Mouse (Mus musculus) forebrain, embryonic 14.5 days (tissue): ENCODE measurements around the gene Spata48. TPM values are rescaled to one million over a fixed set of nuclear protein-coding genes. Genes with fewer than 3 reads are reported as not detected.
A peak's percentile ranks its signal among the peaks of the same experiment; 100 is the strongest.

Experiments used
- ATAC-seq: fragments of 200-750 bp; cut with Nextera tagmentation; 2 replicates; pipeline ENCODE4 v1.8.0; 2017; ENCODE audit warnings: mild to moderate bottlenecking, moderate library complexity
- DNase-seq: peaks from one replicate; pipeline ENCODE4 v3.0.0-alpha.2; 2015; ENCODE audit warnings: low spot score
- H3K27ac ChIP-seq: fragments of 300-500 bp; sonication (generic); 2 replicates; pipeline ENCODE4 v1.5.1; 2014; ENCODE audit warnings: low read depth, mild to moderate bottlenecking, control low read depth, low read length, moderate library complexity
- H3K27me3 ChIP-seq: fragments of 300-500 bp; sonication (generic); replicated peaks from 2 replicates; pipeline ENCODE4 v1.6.1; 2014; ENCODE audit warnings: low read length, control low read depth, mixed read lengths; ENCODE audit not compliant: control insufficient read depth, insufficient read depth
- H3K36me3 ChIP-seq: fragments of 300-500 bp; sonication (generic); 2 replicates; pipeline ENCODE4 v1.6.1; 2014; ENCODE audit warnings: low read length, control low read depth; ENCODE audit not compliant: control insufficient read depth, insufficient read depth
- H3K4me1 ChIP-seq: fragments of 300-500 bp; sonication (generic); 2 replicates; pipeline ENCODE4 v1.6.1; 2014; ENCODE audit warnings: antibody characterized with exemption, low read length, control low read depth; ENCODE audit not compliant: control insufficient read depth, insufficient read depth
- H3K4me2 ChIP-seq: fragments of 300-500 bp; sonication (generic); 2 replicates; pipeline ENCODE4 v1.6.1; 2014; ENCODE audit warnings: mild to moderate bottlenecking, control low read depth, low read length
- H3K4me3 ChIP-seq: fragments of 300-500 bp; sonication (generic); 2 replicates; pipeline ENCODE4 v1.5.1; 2014; ENCODE audit warnings: low read depth, low read length, control low read depth
- H3K9ac ChIP-seq: fragments of 300-500 bp; sonication (generic); 2 replicates; pipeline ENCODE4 v1.6.1; 2014; ENCODE audit warnings: mild to moderate bottlenecking, low read length, control low read depth, moderate library complexity
- H3K9me3 ChIP-seq: fragments of 300-500 bp; sonication (generic); replicated peaks from 2 replicates; pipeline ENCODE4 v1.6.1; 2016; ENCODE audit warnings: low read length, control low read depth, mixed read lengths; ENCODE audit not compliant: control insufficient read depth
- WGBS: fragments of 180-500 bp; shearing (Covaris S2); extraction: QIAGEN DNeasy Blood & Tissue Kit; methylation state at CpG from one replicate; pipeline ENCODE4 v1.1.7; 2014; 5-methylcytosine and 5-hydroxymethylcytosine counted together
- polyA plus RNA-seq: library from polyadenylated mRNA; unstranded; fragments of >200 nt; fragmentation: Nextera tagmentation; extraction: Ambion mirVana; gene quantifications from 2 replicates; pipeline ENCODE4 v1.2.1, GENCODE M21; 2014

Gene Spata48
- 1.2 TPM in 1 of 2 replicates, not detected in the other for polyA plus RNA-seq

DNA sequence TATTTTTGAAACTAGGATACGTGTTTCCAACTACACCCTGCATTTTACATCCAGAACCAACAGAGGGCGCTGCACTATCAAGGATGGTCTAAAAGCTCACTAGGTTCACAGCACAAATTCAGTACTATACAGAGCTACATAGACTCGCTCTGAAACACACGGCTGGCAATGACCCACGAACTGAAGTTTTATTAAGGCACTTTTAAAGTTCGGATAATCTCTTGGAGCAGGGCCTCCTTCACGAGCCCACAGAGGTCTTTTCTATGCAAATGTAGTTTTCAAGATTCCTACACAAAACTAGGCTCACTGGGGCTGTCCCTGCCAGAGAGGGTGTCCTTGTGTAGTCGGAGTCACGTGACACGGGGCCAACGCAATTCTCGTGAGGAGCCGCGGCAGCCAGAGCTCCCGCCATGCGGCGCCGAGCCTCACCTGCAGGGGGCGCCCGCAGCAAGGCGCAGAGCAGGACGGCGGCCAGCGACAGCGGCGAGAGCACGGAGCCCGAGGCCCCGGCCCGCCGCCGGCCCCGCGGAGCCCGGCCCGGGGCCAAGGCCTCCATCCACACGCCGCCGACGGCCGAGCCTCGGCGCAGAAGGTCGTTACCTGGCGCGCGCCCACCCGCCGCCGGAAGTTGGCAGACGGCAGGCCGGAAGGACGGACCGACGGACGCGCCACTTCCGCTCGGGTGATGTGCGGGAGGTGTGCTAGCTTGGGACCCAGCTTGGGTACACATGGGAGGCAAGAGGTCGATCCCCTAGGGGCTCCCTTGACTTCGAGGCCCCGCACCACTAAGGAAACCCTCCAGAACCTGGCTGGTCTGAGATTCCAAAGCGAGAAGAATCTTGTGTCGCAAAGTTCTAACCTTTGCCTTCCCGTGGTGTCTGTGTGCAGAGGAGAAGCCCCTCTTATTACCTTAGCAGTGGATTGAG, at the start of gene Spata48, which contains the start of gene Zpbp:
TSS of gene Spata48 (plus strand) at position 460 of the 926 bp plus-strand sequence.
TSS of gene Zpbp (minus strand) at position 774 of the 926 bp plus-strand sequence.
- 3% methylated on average over 66 of the region's 66 CpGs for WGBS
- DNase-seq (peak; percentile 91), ATAC-seq (peak; percentile 96)
- Histone ChIP-seq H3K4me2 (peak within 1 kb of the TSS; percentile 55), H3K4me3 (peak within 1 kb of the TSS; percentile 54), H3K27ac (peak within 1 kb of the TSS; percentile 73), H3K27me3 (no peaks in the 10 kb centered on the region), H3K4me1 (no peaks in the 10 kb centered on the region), H3K9me3 (no peaks in the 10 kb centered on the region), H3K36me3 (no peaks in the 10 kb centered on the region), H3K9ac (peak within 1 kb of the TSS; percentile 62)

DNA sequence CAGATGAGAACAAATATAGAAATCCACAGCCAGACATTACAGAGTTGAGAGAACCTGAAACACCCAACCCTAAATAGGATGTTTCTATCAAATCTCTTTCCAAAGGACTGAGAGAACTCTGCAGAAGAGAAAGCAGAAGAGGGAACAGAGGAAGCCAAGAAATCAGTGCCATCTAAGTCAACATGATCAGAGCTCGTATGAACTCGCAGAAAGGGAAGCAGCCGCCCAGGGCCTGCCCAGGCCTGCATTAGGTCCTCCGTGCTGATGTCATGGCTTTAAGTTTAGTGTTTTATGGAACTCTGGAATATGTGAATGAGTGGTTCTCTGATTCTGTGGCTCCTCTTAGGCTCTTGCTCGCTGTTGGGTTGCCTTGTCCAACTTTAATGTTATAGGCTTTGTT, 47.7 kb upstream of the Spata48 start:
- 91% methylated on average over 5 of the region's 5 CpGs for WGBS
- Histone ChIP-seq H3K4me3 (no peak overlapping the region), H3K9me3 (no peaks in the 10 kb centered on the region), H3K27ac (no peak overlapping the region), H3K36me3 (no peaks in the 10 kb centered on the region), H3K27me3 (no peaks in the 10 kb centered on the region), H3K9ac (no peak overlapping the region), H3K4me1 (no peaks in the 10 kb centered on the region), H3K4me2 (no peak overlapping the region)
- no peak for DNase-seq
- no peak for ATAC-seq

DNA sequence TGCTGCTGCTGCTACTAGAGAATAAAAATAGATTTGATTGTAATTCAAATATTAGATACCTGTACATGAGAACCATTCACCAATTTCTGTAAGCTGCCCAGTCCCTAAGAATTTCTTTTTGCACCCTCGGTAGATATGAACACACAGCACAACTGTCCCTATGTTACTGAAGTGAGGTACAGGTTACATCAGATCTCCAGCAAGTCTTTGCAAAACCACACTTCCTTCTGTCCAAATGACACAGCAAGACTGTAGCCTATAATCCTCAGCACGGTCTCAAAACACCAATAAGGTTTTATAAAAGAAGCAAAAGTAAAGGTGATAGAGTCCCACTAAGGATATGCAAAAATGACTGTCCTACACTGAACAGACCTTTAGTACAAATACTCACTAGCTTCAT, 44.5 kb upstream of the Spata48 start:
- Histone ChIP-seq H3K4me1 (no peaks in the 10 kb centered on the region), H3K9ac (no peak overlapping the region), H3K4me2 (no peak overlapping the region), H3K9me3 (no peaks in the 10 kb centered on the region), H3K27ac (no peak overlapping the region), H3K27me3 (no peaks in the 10 kb centered on the region), H3K36me3 (no peaks in the 10 kb centered on the region), H3K4me3 (no peak overlapping the region)
- DNase-seq, result no peak
- WGBS, result 83% methylated on average over 2 of the region's 2 CpGs
- ATAC-seq, result no peak

DNA sequence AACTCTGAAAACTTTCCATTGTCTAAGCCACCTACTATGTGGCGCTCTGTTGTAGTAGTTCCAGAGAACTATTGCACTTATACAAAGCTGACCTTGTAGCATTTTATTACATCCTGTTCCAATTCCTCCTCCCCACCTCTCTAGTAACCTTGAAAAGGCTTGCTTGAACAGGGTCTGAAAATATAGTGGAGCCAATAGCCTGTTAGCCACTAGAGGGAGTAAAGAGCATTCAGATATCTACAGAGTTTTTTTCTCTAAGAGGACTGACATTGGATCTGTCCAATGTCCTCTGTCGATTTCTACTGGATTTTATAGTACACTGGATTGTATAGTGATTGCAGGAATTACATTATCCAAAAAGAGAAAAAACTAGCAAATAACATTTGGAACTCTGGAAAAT, 6.9 kb upstream of the Spata48 start:
- H3K27ac ChIP-seq, result no peak overlapping the region
- H3K4me3 ChIP-seq, result no peak overlapping the region
- WGBS, result 28% methylated on average over 2 of the region's 2 CpGs
- H3K4me1 ChIP-seq, result no peaks in the 10 kb centered on the region
- H3K27me3 ChIP-seq, result no peaks in the 10 kb centered on the region
- H3K9me3 ChIP-seq, result no peaks in the 10 kb centered on the region
- ATAC-seq (no peak), DNase-seq (peak; percentile 38)
- no peak overlapping the region for H3K9ac ChIP-seq
- no peaks in the 10 kb centered on the region for H3K36me3 ChIP-seq
- no peak overlapping the region for H3K4me2 ChIP-seq

DNA sequence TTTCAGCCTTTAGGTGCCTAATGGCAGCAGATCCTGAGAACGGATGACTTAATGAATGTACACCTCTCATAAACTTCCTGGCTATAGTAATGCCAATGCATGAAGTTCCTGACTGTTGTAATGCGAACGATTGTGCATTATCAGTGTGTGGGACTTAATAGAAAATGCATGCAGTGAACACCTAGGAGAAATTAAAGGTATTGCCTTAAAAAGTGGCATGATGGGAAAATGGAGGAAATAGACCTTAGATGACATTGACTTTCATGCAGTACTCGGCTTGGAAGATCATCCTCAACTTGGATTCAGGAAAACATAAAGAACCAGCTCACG, 632 bp downstream of the Spata48 start:
- H3K9ac ChIP-seq, result peak overlapping the region; percentile 62; the same call in 1 of the 2 replicates
- H3K27ac ChIP-seq, result no peak overlapping the region
- H3K36me3 ChIP-seq, result no peaks in the 10 kb centered on the region
- ATAC-seq (no peak), DNase-seq (no peak)
- peak overlapping the region; percentile 55 for H3K4me2 ChIP-seq
- H3K4me3 ChIP-seq, result peak overlapping the region; percentile 54
- H3K4me1 ChIP-seq, result no peaks in the 10 kb centered on the region
- no peaks in the 10 kb centered on the region for H3K27me3 ChIP-seq
- WGBS, result 82% methylated on average over 5 of the region's 5 CpGs
- no peaks in the 10 kb centered on the region for H3K9me3 ChIP-seq

DNA sequence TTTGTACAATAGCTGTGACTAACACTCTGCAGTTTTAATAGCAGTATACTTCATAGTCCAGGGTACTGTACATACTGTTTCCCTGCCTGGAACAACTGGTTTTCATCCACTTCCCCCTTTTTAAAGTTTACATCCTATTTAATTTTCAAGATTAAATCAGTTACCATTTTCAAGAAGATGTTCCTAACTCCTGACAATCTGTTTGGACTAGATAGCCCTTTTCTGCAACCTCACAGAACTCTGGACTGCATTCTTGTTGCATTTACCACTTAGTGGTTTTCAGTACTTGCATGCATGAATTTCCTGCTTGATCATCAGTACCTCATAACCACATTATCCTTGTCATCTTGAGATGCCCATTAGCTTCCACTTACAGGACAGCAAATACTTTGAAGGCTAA, 7.0 kb downstream of the Spata48 start:
- no peak for DNase-seq
- H3K4me3 ChIP-seq, result no peak overlapping the region
- H3K4me2 ChIP-seq, result no peak overlapping the region
- H3K36me3 ChIP-seq, result no peaks in the 10 kb centered on the region
- no peak overlapping the region for H3K9ac ChIP-seq
- H3K4me1 ChIP-seq, result no peaks in the 10 kb centered on the region
- ATAC-seq, result no peak
- no peaks in the 10 kb centered on the region for H3K9me3 ChIP-seq
- no peaks in the 10 kb centered on the region for H3K27me3 ChIP-seq
- H3K27ac ChIP-seq, result no peak overlapping the region

DNA sequence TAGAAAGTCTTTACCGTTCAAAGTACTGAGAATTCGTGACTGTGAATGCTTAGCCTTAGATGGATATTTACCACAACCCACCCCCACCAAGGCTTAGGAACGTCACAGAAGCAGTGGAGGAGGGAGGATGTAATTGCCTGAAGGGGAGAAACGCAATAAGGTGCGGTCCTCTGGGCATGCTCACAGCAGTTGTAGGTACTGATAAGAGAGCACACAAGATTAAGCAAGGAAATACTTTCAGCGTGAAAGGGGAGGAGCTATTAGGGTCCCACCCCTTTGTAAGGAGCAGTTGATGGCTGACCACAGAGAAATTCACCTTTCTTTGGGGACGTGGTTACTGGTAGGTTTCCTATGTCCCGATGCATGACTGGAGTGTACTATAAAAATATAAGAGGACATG, 22.5 kb downstream of the Spata48 start:
- WGBS, result 62% methylated on average over 8 of the region's 8 CpGs
- Histone ChIP-seq H3K27me3 (no peaks in the 10 kb centered on the region), H3K4me3 (no peak overlapping the region)

DNA sequence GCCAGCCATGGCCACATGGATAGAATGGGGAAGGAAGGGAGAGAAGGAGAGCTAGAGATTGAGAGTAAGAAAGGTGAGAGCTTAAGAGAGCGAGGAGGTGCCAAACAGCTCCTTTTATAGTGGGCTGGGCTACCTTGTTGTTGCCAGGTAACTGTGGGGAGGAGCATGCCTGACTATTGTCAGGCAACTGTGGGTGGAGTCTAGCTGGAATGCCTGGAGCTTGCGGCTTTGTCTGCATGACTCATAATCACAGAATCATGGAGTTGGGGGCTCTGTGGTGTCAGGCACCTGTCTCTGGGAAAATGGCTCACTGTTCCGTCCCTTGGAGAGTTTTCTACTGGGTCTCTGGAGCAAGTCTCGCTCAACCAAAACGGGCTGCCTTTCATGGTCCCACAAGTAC, 30.1 kb downstream of the Spata48 start:
- Histone ChIP-seq H3K4me2 (no peak overlapping the region), H3K4me1 (no peaks in the 10 kb centered on the region), H3K9ac (no peak overlapping the region), H3K4me3 (no peak overlapping the region), H3K27ac (no peak overlapping the region), H3K36me3 (no peaks in the 10 kb centered on the region), H3K27me3 (no peaks in the 10 kb centered on the region), H3K9me3 (no peaks in the 10 kb centered on the region)
- 57% methylated on average over 5 of the region's 5 CpGs for WGBS
- no peak for ATAC-seq
- peak; percentile 1 for DNase-seq

More for the DNA sequence above, 22.5 kb downstream of the Spata48 start:
- ATAC-seq (no peak), DNase-seq (no peak)
- H3K4me1 ChIP-seq, result no peaks in the 10 kb centered on the region
- H3K9me3 ChIP-seq, result no peaks in the 10 kb centered on the region
- no peak overlapping the region for H3K27ac ChIP-seq
- no peaks in the 10 kb centered on the region for H3K36me3 ChIP-seq
- H3K9ac ChIP-seq, result no peak overlapping the region
- H3K4me2 ChIP-seq, result no peak overlapping the region

DNA sequence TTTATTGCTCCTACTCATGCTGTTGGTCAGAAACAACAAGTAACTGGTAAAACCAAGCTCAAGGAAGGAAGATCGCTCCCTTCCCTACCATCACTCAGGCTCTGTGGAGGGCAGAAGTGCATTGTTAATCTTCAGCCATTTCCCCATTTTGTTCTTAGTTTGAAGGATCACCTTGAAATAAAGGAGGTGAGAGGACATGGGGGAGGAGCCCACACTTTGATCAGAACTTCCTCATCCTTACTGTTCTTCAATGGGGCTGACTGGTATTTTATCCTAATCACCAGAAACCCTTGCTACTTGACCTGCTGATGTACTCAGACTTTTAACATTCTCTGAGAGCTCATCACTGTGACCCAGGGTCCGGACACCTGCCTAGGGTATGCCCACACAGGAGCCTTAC, 33.8 kb downstream of the Spata48 start:
- H3K27me3 ChIP-seq, result no peaks in the 10 kb centered on the region
- H3K9ac ChIP-seq, result no peak overlapping the region
- WGBS, result 94% methylated on average over 2 of the region's 2 CpGs
- H3K9me3 ChIP-seq, result no peaks in the 10 kb centered on the region
- DNase-seq, result no peak
- no peak overlapping the region for H3K4me2 ChIP-seq
- no peak overlapping the region for H3K27ac ChIP-seq
- no peak for ATAC-seq
- no peak overlapping the region for H3K4me3 ChIP-seq
- no peaks in the 10 kb centered on the region for H3K36me3 ChIP-seq
- H3K4me1 ChIP-seq, result no peaks in the 10 kb centered on the region
